Mouse (Mus musculus): ENCODE data around the gene Taar7a. TPM values are rescaled to one million over a fixed set of nuclear protein-coding genes. Genes with fewer than 3 reads are reported as not detected.

Gene Taar7a
- polyA plus RNA-seq (2015; fragmentation: Nextera tagmentation; extraction: Ambion mirVana), result not detected in 2 replicates

DNA sequence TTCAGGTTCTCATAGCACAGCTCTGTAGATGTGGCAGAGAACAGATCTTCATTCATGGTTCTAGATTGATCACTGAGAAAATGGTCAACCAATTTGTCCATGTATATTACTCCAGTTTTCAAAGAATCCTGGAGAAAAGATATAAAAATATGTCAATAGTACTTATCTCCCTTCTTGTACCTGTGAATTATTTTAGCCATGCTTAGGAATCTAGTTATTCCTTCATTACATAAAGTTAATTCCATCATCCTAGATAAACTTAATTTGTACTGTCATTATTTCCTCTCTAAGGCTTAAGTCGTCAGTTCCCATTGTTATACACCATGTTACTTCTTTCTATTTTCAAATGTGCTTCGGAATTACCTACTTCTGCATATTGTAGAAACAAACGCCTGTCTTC, at the start of gene Taar7a:
Taar7a (minus strand) TSS at position 101 of the 400 bp plus-strand sequence.
- Histone ChIP-seq H3K4me3 (no peak within 1 kb of the TSS), H3K36me3 (no peaks in the 10 kb centered on the region), H3K9ac (no peak within 1 kb of the TSS), H3K4me2 (no peak within 1 kb of the TSS), H3K27ac (replicated peaks) (no peak within 1 kb of the TSS), H3K27me3 (no peaks in the 10 kb centered on the region), H3K9me3 (no peaks in the 10 kb centered on the region), H3K4me1 (replicated peaks) (no peaks in the 10 kb centered on the region)
- no peak for ATAC-seq (ENCODE audit: low read depth)
- 91% methylated on average over 3 of the region's 3 CpGs for WGBS

DNA sequence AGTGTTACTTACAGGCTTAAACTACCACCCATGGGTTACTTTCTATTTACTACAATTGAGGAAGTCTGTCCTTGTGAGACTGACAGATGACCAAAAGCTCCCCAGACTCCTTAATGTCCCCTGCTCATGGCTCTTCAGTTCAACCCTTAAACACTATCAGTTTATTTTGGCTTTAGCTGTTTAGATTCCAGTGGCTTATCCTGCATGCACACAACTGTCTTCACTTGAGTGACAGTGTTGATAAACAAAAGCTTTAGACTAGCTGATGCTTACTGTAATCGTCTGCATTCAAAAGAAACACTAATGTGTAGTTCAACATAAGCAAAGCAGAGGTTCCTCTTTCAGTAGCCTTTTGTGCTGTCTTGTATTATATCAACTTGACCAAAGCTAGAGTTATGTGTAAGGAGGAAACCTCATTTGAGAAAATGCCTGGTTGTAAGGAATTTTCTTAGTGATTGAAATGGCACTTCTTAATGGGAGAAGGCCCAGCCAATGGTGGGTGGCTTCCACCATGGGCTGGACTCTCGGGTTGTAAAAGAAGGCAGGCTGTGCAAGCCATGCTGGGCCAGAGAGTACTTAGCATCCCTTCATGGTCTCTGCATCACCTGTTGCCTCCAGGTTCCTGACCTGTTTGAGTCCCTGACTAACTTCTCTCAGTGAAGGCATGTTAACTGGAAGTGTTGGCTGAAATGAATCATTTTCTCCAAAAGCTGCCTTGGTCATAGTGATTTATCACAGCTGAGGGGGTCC, 47.0 kb upstream of the Taar7a start:
- H3K4me3 ChIP-seq, result no peak overlapping the region
- no peak overlapping the region for H3K27ac ChIP-seq (replicated peaks)
- H3K36me3 ChIP-seq, result no peaks in the 10 kb centered on the region
- H3K9ac ChIP-seq, result no peak overlapping the region
- H3K27me3 ChIP-seq, result no peaks in the 10 kb centered on the region
- no peak overlapping the region for H3K4me2 ChIP-seq
- 79% methylated on average over 2 of the region's 2 CpGs for WGBS
- H3K9me3 ChIP-seq, result no peaks in the 10 kb centered on the region
- no peak for ATAC-seq (ENCODE audit: low read depth)
- no peaks in the 10 kb centered on the region for H3K4me1 ChIP-seq (replicated peaks)

DNA sequence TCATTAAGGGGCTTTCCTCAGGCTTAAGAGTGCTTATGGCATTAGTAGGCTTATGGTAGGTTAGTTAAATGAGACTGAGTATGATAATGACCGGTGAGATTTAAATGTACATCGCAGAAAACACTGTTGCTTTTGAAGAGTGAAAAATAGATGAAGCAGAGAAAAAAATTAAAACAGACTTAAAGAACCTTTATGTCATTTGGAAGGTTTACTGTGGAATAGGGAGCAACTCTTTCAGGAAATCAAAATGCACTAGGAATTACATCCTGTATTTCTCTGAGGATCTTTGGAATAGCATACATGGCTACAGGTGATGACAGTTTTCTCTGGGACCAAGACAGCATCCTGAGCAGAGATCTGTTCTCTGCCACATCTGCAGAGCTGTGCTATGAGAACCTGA, 44.0 kb upstream of the Taar7a start, which contains the start of gene Taar7e:
Taar7e (plus strand) TSS at position 301 of the 400 bp plus-strand sequence.
- Histone ChIP-seq H3K27me3 (no peaks in the 10 kb centered on the region), H3K4me1 (replicated peaks) (no peaks in the 10 kb centered on the region), H3K4me3 (no peak within 1 kb of the TSS), H3K9me3 (no peaks in the 10 kb centered on the region), H3K4me2 (no peak within 1 kb of the TSS), H3K9ac (no peak within 1 kb of the TSS), H3K36me3 (no peaks in the 10 kb centered on the region), H3K27ac (replicated peaks) (no peak within 1 kb of the TSS)
- ATAC-seq (ENCODE audit: low read depth), result no peak
- WGBS, result 97% methylated on average over 2 of the region's 2 CpGs

DNA sequence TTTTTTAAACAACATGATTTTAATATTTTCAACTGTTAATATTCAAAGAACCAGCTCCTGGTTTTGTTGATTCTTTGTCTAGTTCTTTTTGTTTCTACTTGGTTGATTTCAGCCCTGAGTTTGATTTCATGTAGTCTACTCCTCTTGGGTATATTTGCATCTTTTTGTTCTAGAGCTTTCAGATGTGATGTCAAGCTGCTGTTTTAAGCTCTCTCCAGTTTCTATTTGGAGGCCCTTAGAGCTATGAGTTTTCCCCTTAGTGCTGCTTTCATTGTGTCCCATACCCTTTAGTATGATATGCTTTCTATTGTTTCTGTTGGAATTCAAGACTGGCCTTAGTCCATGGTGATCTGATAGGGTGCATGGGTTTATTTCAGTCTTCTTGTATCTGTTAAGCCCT, 38.1 kb upstream of the Taar7a start:
- Histone ChIP-seq H3K9me3 (no peaks in the 10 kb centered on the region), H3K9ac (no peak overlapping the region), H3K36me3 (no peaks in the 10 kb centered on the region), H3K4me2 (no peak overlapping the region), H3K4me1 (replicated peaks) (no peaks in the 10 kb centered on the region), H3K27me3 (no peaks in the 10 kb centered on the region), H3K27ac (replicated peaks) (no peak overlapping the region), H3K4me3 (no peak overlapping the region)
- ATAC-seq (ENCODE audit: low read depth), result no peak

DNA sequence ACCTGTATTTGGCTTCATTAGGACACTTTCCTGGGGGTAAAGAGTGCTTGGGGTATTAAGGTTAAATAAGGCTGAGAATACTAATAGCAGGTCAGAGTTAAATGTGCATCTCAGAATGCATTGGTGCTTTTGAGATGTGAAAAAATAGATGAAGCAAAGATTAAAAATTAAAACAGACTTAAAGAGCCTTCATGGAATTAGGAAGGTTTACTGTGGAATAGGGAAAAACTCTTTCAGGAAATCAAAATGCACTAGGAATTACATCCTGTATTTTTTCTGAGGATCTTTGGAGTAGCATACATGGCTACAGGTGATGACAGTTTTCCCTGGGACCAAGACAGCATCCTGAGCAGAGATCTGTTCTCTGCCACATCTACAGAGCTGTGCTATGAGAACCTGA, 33.6 kb upstream of the Taar7a start, which contains the start of gene Taar7d:
Taar7d (plus strand) TSS at position 301 of the 400 bp plus-strand sequence.
- no peak within 1 kb of the TSS for H3K4me3 ChIP-seq

DNA sequence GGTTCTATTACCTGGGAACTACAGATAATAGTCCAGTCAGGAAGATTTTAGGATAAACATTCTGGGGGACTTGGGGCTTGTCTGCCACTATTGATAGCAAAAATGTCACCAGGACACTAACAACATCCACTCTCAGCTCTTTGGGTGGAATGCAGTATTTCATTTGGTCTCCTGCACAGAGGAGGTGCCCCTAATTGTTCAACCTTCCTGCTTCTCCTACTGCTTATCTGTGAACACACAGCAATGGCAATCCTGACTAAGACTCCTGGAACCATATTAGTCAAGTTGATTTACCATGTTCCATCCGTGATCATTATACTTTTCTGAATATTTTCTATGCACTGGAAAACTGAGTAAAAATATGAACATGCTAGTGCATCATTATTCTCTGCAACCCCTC, 14.9 kb upstream of the Taar7a start:
- no peak overlapping the region for H3K9ac ChIP-seq
- no peak overlapping the region for H3K4me3 ChIP-seq
- H3K4me2 ChIP-seq, result no peak overlapping the region
- no peak for ATAC-seq (ENCODE audit: low read depth)
- no peaks in the 10 kb centered on the region for H3K36me3 ChIP-seq
- no peaks in the 10 kb centered on the region for H3K27me3 ChIP-seq
- 81% methylated on average over 1 of the region's 1 CpGs for WGBS
- H3K27ac ChIP-seq (replicated peaks), result no peak overlapping the region
- no peaks in the 10 kb centered on the region for H3K9me3 ChIP-seq
- no peaks in the 10 kb centered on the region for H3K4me1 ChIP-seq (replicated peaks)

More for the DNA sequence above, 33.6 kb upstream of the Taar7a start, which contains the start of gene Taar7d:
- Histone ChIP-seq H3K4me2 (no peak within 1 kb of the TSS), H3K9ac (no peak within 1 kb of the TSS), H3K9me3 (no peaks in the 10 kb centered on the region), H3K27ac (replicated peaks) (no peak within 1 kb of the TSS), H3K27me3 (no peaks in the 10 kb centered on the region), H3K36me3 (no peaks in the 10 kb centered on the region), H3K4me1 (replicated peaks) (no peaks in the 10 kb centered on the region)
- ATAC-seq (ENCODE audit: low read depth), result no peak

DNA sequence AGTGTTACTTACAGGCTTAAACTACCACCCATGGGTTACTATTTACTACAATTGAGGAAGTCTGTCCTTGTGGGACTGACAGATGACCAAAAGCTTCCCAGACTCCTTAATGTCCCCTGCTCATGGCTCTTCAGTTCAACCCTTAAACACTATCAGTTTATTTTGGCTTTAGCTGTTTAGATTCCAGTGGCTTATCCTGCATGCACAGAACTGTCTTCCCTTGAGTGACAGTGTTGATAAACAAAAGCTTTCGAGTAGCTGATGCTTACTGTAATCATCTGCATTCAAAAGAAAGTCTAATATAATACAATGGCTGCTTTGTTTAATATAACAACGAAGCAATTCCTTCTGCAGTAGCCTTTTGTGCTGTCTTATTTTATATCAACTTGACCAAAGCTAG, 13.8 kb upstream of the Taar7a start:
- ATAC-seq (ENCODE audit: low read depth), result no peak
- 59% methylated on average over 2 of the region's 2 CpGs for WGBS
- Histone ChIP-seq H3K36me3 (no peaks in the 10 kb centered on the region), H3K4me2 (no peak overlapping the region), H3K4me1 (replicated peaks) (no peaks in the 10 kb centered on the region), H3K9ac (no peak overlapping the region), H3K9me3 (no peaks in the 10 kb centered on the region), H3K27me3 (no peaks in the 10 kb centered on the region), H3K4me3 (no peak overlapping the region), H3K27ac (replicated peaks) (no peak overlapping the region)

DNA sequence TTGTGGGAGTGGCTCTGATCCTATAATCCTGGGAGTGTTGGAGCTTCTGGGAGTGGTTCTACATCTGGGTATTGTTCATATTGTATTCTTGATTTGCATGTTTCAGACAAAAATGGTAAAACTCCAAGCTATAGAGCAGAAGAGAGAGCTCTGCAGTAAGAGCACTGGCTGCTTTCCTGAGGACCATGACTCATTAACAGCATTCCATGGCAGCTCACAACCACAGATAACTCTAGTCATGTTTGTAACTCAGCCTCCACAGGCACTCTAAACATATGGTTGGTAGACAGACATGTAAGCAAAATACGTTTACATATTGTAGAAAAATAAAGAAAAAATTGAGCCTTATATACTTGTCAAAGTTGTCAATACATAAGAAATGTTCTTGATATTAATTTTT, 13.2 kb upstream of the Taar7a start:
- Histone ChIP-seq H3K9ac (no peak overlapping the region), H3K27ac (replicated peaks) (no peak overlapping the region), H3K27me3 (no peaks in the 10 kb centered on the region), H3K9me3 (no peaks in the 10 kb centered on the region), H3K4me3 (no peak overlapping the region), H3K36me3 (no peaks in the 10 kb centered on the region), H3K4me2 (no peak overlapping the region), H3K4me1 (replicated peaks) (no peaks in the 10 kb centered on the region)
- WGBS, result 78% methylated on average over 1 of the region's 1 CpGs
- ATAC-seq (ENCODE audit: low read depth), result no peak

DNA sequence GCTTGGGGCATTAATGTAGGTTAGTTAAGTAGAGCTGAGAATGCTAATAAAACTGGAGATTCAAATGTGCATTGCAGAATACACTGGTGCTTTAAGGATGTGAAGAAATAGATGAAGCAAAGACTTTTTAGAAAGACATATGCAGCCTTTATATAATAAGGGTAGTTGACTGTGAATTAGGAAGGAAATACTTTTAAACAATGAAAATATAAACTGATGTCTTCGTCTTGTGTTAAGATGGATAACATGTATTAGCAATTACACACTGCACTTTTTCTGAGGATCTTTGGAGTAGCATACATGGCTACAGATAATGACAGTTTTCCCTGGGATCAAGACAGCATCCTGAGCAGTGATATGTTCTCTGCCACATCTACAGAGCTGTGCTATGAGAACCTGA, 6.4 kb upstream of the Taar7a start, which contains the start of gene Taar7b:
Taar7b (plus strand) TSS at position 301 of the 400 bp plus-strand sequence.
- ATAC-seq (ENCODE audit: low read depth), result no peak
- Histone ChIP-seq H3K27ac (replicated peaks) (no peak within 1 kb of the TSS), H3K4me2 (no peak within 1 kb of the TSS), H3K9me3 (no peaks in the 10 kb centered on the region), H3K27me3 (no peaks in the 10 kb centered on the region), H3K4me3 (no peak within 1 kb of the TSS), H3K9ac (no peak within 1 kb of the TSS), H3K36me3 (no peaks in the 10 kb centered on the region), H3K4me1 (replicated peaks) (no peaks in the 10 kb centered on the region)
- 77% methylated on average over 1 of the region's 1 CpGs for WGBS

DNA sequence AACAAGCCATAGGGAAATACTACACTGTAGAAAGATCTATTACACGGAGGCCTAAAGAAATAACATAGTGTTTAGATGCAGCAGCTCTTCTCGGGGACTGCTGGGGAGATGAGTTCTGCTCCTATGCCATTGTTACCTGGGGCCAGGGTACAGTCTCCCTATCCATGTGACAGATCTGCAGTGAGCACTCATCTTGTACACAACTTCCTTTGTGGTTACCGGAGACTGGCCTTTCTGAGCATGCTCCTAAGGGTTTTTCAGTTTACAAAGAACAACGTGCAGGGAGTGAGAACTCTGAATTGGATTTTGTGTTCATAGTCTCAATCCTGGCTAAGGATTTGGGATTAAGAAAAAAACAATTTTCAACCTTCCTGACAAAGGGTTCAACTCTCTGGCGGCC, 6.9 kb downstream of the Taar7a start:
- H3K36me3 ChIP-seq, result no peaks in the 10 kb centered on the region
- H3K27me3 ChIP-seq, result no peaks in the 10 kb centered on the region
- 80% methylated on average over 5 of the region's 5 CpGs for WGBS
- H3K9ac ChIP-seq, result no peak overlapping the region
- no peaks in the 10 kb centered on the region for H3K9me3 ChIP-seq
- no peak overlapping the region for H3K4me3 ChIP-seq
- no peak overlapping the region for H3K4me2 ChIP-seq
- H3K27ac ChIP-seq (replicated peaks), result no peak overlapping the region
- no peak for ATAC-seq (ENCODE audit: low read depth)
- no peaks in the 10 kb centered on the region for H3K4me1 ChIP-seq (replicated peaks)

DNA sequence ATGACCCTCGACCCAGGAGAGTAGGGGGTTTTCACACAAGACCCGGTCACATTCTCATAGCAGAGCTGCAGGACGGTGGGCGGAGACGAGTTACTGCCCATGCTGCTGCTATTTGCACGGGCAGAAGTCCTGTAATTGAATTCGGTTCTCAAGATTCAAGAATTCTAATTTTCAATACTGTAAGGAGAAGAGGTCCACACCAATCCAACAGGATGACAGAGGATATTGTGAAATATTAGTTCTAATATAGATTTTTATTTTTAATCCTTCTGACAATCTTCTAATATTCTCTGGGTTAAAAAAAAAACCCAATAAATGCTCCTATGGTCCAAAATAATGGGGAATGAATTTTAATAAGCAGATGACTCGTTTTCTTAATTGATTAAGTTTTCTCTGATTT, 7.7 kb downstream of the Taar7a start, which contains the start of gene Taar6:
Taar6 (minus strand) TSS at position 101 of the 400 bp plus-strand sequence.
- WGBS, result 75% methylated on average over 8 of the region's 8 CpGs
- no peaks in the 10 kb centered on the region for H3K9me3 ChIP-seq

DNA sequence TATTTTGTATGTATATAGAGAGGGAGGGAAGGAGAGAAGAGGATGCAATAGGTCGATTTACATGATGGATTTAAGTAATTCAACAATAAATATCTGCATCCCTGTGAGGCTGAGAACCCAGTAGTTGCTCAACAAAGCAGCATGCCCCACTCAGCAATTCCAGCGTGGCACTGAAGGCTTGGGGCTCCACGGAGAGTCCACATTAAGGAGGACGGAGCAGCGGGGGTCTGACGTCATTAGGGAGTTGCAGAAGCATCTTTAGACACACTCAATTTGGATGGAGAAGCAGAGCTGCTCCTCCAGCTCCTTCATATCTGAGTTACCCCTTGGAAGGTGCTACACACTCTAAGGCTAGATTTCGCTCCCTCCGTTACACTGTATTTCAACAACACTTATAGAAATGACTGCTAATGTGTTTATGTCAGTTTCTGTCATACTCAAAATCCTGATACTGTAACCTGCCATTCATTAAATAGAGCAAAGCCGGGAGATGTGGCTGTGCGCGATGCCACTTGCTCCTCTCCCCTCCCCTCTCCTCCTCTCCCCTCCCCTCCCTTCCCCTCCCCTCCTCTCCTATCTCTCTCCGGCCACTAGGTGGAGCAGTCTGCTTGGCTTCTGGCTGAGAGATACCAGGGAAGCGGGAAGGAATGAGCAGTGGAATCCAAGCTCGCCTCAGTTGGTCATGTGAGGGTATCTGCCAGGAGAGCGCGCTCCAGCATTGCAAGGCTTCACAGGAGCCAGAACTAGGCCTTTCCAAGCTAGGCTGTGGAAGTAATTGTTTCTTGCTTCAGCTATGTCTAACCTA, 14.2 kb downstream of the Taar7a start:
- peak; percentile 75; the same call in 1 of the 2 replicates for ATAC-seq (ENCODE audit: low read depth)
- H3K4me1 ChIP-seq (replicated peaks), result no peaks in the 10 kb centered on the region
- 44% methylated on average over 16 of the region's 16 CpGs for WGBS
- H3K27ac ChIP-seq (replicated peaks), result no peak overlapping the region
- H3K9ac ChIP-seq, result no peak overlapping the region
- H3K27me3 ChIP-seq, result no peaks in the 10 kb centered on the region; the same call in 1 of the 2 replicates
- no peaks in the 10 kb centered on the region for H3K36me3 ChIP-seq
- H3K4me3 ChIP-seq, result no peak overlapping the region
- H3K4me2 ChIP-seq, result no peak overlapping the region
- no peaks in the 10 kb centered on the region for H3K9me3 ChIP-seq

More for the DNA sequence above, 7.7 kb downstream of the Taar7a start, which contains the start of gene Taar6:
- Histone ChIP-seq H3K27me3 (no peaks in the 10 kb centered on the region), H3K4me2 (no peak within 1 kb of the TSS), H3K4me1 (replicated peaks) (no peaks in the 10 kb centered on the region), H3K36me3 (no peaks in the 10 kb centered on the region), H3K9ac (no peak within 1 kb of the TSS), H3K4me3 (no peak within 1 kb of the TSS), H3K27ac (replicated peaks) (no peak within 1 kb of the TSS)
- no peak for ATAC-seq (ENCODE audit: low read depth)

All from neural tube, embryonic 13.5 days (tissue).